Mouse (Mus musculus) gastrocnemius, postnatal 14 days (tissue): ENCODE measurements around the gene Acad12. TPM values are rescaled to one million over a fixed set of nuclear protein-coding genes. Genes with fewer than 3 reads are reported as not detected.
A peak's percentile ranks its signal among the peaks of the same experiment; 100 is the strongest.
"Not testable (repeated sequence)": the region's sequence is repeated elsewhere in the genome, so short reads cannot be mapped to it uniquely, and the experiment has no call there.

Experiments
- DNase-seq: peaks from one replicate; pipeline ENCODE4 v3.0.0; 2021; ENCODE audit warnings: mixed read lengths
- intact Hi-C: fragments of 180-260 bp; cut with DNase I; formaldehyde crosslinking; loops from one replicate; pipeline ENCODE4 v1.15.1; 2025; ENCODE audit warnings: low total_unique reads
- long read RNA-seq, 2 experiments: library from polyadenylated mRNA; stranded (forward); transcript quantifications; one replicate each; pipeline ENCODE4 v2.0.0; 2021
- total RNA-seq, 2 experiments: library from RNA; stranded (reverse); gene quantifications; 2 replicates each; pipeline ENCODE4 v1.2.3; 2021

Gene Acad12
- total RNA-seq = 10 to 100 TPM; 13.3 to 14.8 TPM
- long read RNA-seq, experiment 1, transcript Acad12-201 (11 exons, 3,881 nt) = major isoform, 5 of 39 reads
- long read RNA-seq, experiment 1, partial matches to known transcripts = 0 of 39 reads
- long read RNA-seq, experiment 1, other reads (novel, unspliced or antisense) = 34 of 39 reads
- long read RNA-seq, experiment 2, transcript Acad12-201 (11 exons, 3,881 nt) = major isoform, 5 of 47 reads
- long read RNA-seq, experiment 2, partial matches to known transcripts = 4 of 47 reads
- long read RNA-seq, experiment 2, other reads (novel, unspliced or antisense) = 38 of 47 reads

- peak; percentile 87 for DNase-seq
- intact Hi-C loops = no loop called here
Observed at GRCm38 (mm10) chr5:121618592-121619513, at the start of gene Acad12. Gene Acad12 (minus strand): TSS chr5:121618938.

GRCm38 (mm10) chr5:121668411-121668810, 49.7 kb upstream of the Acad12 start:
- intact Hi-C loops = no loop called here
- no peak for DNase-seq

- intact Hi-C loops = no loop called here
- no peak for DNase-seq
Observed at GRCm38 (mm10) chr5:121667067-121667466, 48.3 kb upstream of the Acad12 start.

- intact Hi-C loops = no loop called here
- DNase-seq = no peak
Observed at GRCm38 (mm10) chr5:121664971-121665370, 46.2 kb upstream of the Acad12 start.

- intact Hi-C loops = no loop called here
- no peak for DNase-seq
Observed at GRCm38 (mm10) chr5:121664078-121664477, 45.3 kb upstream of the Acad12 start.

GRCm38 (mm10) chr5:121663456-121663855, 44.7 kb upstream of the Acad12 start:
- intact Hi-C loops = no loop called here
- no peak for DNase-seq

- intact Hi-C loops = no loop called here
- DNase-seq = no peak
Observed at GRCm38 (mm10) chr5:121661494-121661893, 42.8 kb upstream of the Acad12 start.

- intact Hi-C loops = no loop called here
- peak; percentile 14 for DNase-seq
Observed at GRCm38 (mm10) chr5:121660897-121661254, 42.1 kb upstream of the Acad12 start.

- intact Hi-C loops = no loop called here
- DNase-seq = peak; percentile 95
Observed at GRCm38 (mm10) chr5:121660059-121660896, 41.5 kb upstream of the Acad12 start, which contains the start of the genes Acad10 and Brap. Gene Acad10 (minus strand): TSS chr5:121660514. Gene Brap (plus strand): TSS chr5:121660563.

- DNase-seq, intact Hi-C loops: not testable (repeated sequence)
Observed at GRCm38 (mm10) chr5:121657656-121658055, 38.9 kb upstream of the Acad12 start.

- intact Hi-C loops, DNase-seq: not testable (repeated sequence)
Observed at GRCm38 (mm10) chr5:121656866-121657265, 38.1 kb upstream of the Acad12 start.

- DNase-seq = no peak
- intact Hi-C loops = no loop called here
Observed at GRCm38 (mm10) chr5:121654526-121654925, 35.8 kb upstream of the Acad12 start.

- intact Hi-C loops = no loop called here
- no peak for DNase-seq
Observed at GRCm38 (mm10) chr5:121649134-121649533, 30.4 kb upstream of the Acad12 start.

GRCm38 (mm10) chr5:121639601-121640000, 20.9 kb upstream of the Acad12 start:
- intact Hi-C loops = no loop called here
- DNase-seq = no peak

- intact Hi-C loops = no loop called here
- DNase-seq = no peak
Observed at GRCm38 (mm10) chr5:121637296-121637695, 18.6 kb upstream of the Acad12 start.

- DNase-seq = no peak
- intact Hi-C loops = no loop called here
Observed at GRCm38 (mm10) chr5:121634668-121635067, 15.9 kb upstream of the Acad12 start.

GRCm38 (mm10) chr5:121632804-121633203, 14.1 kb upstream of the Acad12 start:
- DNase-seq = no peak

GRCm38 (mm10) chr5:121631106-121631647, 12.4 kb upstream of the Acad12 start:
- DNase-seq, intact Hi-C loops: not testable (repeated sequence)

More at GRCm38 (mm10) chr5:121632804-121633203, 14.1 kb upstream of the Acad12 start:
- intact Hi-C loops = no loop called here

- intact Hi-C loops = no loop called here
- peak; percentile 77 for DNase-seq
Observed at GRCm38 (mm10) chr5:121627871-121628270, 9.1 kb upstream of the Acad12 start.
